Mouse (Mus musculus): ENCODE measurements at regions not wholly inside any gene's neighbourhood (a gene's known extent, or its start where the extent isn't known, plus 50 kb on each side); places are given as distances from the start of the nearest gene placed in this dataset.
"Not testable (repeated sequence)": the region's sequence is repeated elsewhere in the genome, so short reads cannot be mapped to it uniquely, and the experiment has no call there.

DNA sequence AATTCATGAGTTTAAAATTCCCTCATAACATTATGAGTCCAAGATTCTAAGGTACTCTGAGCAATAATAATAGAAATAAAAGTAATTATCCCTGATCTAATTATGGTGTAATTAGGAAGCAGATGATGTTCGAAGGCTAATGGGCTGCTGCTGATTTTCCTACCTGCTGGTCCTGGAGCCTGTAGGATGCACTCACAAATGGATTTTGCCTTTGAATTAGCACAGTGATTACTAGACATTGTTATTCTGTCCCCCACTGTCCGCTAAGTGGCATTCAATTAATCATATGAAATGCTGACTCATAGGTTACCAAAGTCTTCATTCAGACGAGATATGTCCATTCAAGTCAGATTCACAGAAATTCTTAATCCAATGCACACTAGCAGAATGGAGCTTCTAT is 246.0 kb upstream of the Klf6 start:
- 69% methylated on average over 3 of the region's 3 CpGs for WGBS
- H3K27ac ChIP-seq = no peak overlapping the region
- no peak for ATAC-seq (ENCODE audit: insufficient number of reproducible peaks, insufficient read depth, low FRiP score, low TSS enrichment, low read depth)
- no peaks in the 10 kb centered on the region for H3K36me3 ChIP-seq
- H3K4me2 ChIP-seq = no peak overlapping the region
- H3K4me1 ChIP-seq (replicated peaks) = no peaks in the 10 kb centered on the region
- no peaks in the 10 kb centered on the region for H3K27me3 ChIP-seq
- H3K4me3 ChIP-seq (replicated peaks) = no peak overlapping the region
- no peak overlapping the region for H3K9ac ChIP-seq (replicated peaks)
- H3K9me3 ChIP-seq = no peaks in the 10 kb centered on the region

DNA sequence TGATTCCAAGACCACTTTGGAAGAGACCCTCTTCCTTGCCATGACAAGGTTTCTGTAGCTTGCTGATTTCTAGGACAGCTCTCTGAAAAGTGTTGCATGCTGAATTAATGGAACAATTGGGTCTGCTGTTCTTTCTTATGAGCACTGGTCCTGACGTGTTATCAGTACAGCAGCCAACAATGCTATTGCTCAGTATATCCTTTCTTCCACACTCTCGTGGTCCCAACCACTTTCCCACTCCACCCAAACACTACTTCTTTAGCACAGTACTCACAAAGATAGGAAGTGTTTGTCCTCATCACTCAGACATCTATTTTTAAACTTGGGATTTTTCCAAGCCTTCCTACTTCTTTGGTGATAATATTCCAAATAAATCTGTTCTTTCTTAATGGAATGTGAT is 233.2 kb upstream of the Klf6 start:
- WGBS = 77% methylated on average over 2 of the region's 2 CpGs
- H3K27ac ChIP-seq = no peak overlapping the region
- no peak overlapping the region for H3K4me2 ChIP-seq
- no peak for ATAC-seq (ENCODE audit: insufficient number of reproducible peaks, insufficient read depth, low FRiP score, low TSS enrichment, low read depth)
- H3K36me3 ChIP-seq = no peaks in the 10 kb centered on the region
- H3K4me1 ChIP-seq (replicated peaks) = no peaks in the 10 kb centered on the region
- no peaks in the 10 kb centered on the region for H3K27me3 ChIP-seq
- 0 out of 2 replicates have a peak, but pooled peaks cover 3% of the 10 kb centered on the region for H3K9me3 ChIP-seq
- no peak overlapping the region for H3K4me3 ChIP-seq (replicated peaks)
- H3K9ac ChIP-seq (replicated peaks) = no peak overlapping the region

DNA sequence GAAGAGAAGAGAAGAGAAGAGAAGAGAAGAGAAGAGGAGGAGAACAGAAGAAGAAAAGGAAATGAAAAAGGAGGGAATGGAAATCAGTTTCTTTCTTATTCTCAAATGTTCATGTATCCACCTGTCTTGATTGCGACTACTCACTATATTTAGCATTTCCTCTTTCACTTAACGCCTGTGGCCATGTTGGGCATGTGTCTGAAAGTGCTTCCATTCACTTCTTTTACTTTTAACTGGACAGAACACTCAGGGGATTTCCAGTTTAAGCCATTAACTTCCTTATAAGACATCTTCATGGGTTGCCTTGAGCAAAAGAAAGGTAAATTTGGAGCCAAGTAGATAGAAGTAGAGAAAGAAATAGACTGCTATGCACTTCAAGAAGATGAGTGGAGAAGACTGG is 226.3 kb upstream of the Klf6 start:
- H3K36me3 ChIP-seq = no peaks in the 10 kb centered on the region
- no peaks in the 10 kb centered on the region for H3K4me1 ChIP-seq (replicated peaks)
- H3K27me3 ChIP-seq = no peaks in the 10 kb centered on the region
- H3K9me3 ChIP-seq = 0 out of 2 replicates have a peak, but pooled peaks cover 3% of the 10 kb centered on the region
- no peak overlapping the region for H3K4me3 ChIP-seq (replicated peaks)
- WGBS = 80% methylated on average over 2 of the region's 2 CpGs
- no peak overlapping the region for H3K9ac ChIP-seq (replicated peaks)
- no peak for ATAC-seq (ENCODE audit: insufficient number of reproducible peaks, insufficient read depth, low FRiP score, low TSS enrichment, low read depth)
- H3K27ac ChIP-seq = no peak overlapping the region
- H3K4me2 ChIP-seq = no peak overlapping the region

DNA sequence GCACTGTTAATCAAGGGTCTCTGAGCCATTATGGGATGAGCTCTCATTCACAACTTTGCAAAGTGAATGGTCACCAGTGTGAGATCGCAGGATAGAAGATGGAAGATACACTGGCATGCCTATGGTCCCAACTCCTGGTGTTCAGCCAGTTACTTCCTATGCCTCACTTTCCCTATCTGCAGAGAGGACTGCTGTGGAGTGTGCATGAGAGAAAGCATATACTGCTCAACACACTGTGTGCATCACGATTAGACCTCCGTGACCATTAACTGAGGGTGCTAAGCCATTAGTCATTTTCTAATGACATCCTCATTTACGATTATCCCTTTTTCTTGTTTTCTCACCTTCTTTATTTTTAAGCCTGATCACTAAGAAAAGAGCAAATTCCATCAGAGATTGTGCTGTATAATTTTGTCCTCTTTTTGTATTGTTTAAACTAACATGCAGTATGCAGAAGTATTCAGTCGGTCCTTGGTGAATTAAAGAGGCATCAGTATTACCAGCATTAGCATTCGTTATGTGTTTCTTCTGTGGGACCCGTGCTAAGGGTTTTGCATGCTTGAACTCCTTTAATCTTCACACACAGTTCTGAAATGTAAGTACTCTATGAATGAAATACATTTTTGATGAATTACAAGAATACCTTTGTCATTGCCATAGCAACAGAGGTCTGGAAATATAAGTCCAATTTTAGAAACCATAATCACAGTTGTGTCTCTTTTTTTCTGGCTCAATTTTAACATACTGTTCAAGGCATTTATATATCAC is 219.4 kb upstream of the Klf6 start:
- Histone ChIP-seq H3K36me3 (no peaks in the 10 kb centered on the region), H3K9ac (replicated peaks) (no peak overlapping the region), H3K4me2 (no peak overlapping the region), H3K4me1 (replicated peaks) (no peaks in the 10 kb centered on the region), H3K27ac (no peak overlapping the region), H3K27me3 (no peaks in the 10 kb centered on the region), H3K4me3 (replicated peaks) (no peak overlapping the region), H3K9me3 (no peaks in the 10 kb centered on the region)
- ATAC-seq (ENCODE audit: insufficient number of reproducible peaks, insufficient read depth, low FRiP score, low TSS enrichment, low read depth) = no peak
- WGBS = 82% methylated on average over 7 of the region's 7 CpGs

DNA sequence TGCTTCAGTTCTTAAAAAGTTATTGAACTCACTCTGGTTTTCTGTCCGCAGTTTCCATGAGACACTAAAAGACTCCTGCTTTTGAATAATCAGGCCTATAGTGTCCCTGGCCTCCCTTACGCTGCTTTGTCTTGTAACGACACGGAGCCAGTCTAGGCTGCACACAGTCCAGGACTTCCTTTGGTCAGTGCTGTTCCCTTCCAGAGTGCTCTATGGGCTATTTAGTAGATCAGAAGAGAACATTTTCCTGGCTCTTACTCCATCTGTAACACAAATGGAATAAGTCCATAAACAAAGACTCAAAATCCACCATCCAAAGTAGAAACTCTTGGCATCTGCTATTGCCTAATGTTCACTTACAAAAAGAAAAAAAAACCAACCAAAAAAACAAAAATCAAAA is 213.0 kb upstream of the Klf6 start:
- ATAC-seq (ENCODE audit: insufficient number of reproducible peaks, insufficient read depth, low FRiP score, low TSS enrichment, low read depth) = no peak
- no peaks in the 10 kb centered on the region for H3K36me3 ChIP-seq
- no peak overlapping the region for H3K9ac ChIP-seq (replicated peaks)
- 87% methylated on average over 4 of the region's 4 CpGs for WGBS
- no peaks in the 10 kb centered on the region for H3K27me3 ChIP-seq
- H3K9me3 ChIP-seq = no peaks in the 10 kb centered on the region
- H3K4me1 ChIP-seq (replicated peaks) = no peaks in the 10 kb centered on the region
- no peak overlapping the region for H3K4me2 ChIP-seq
- no peak overlapping the region for H3K27ac ChIP-seq
- no peak overlapping the region for H3K4me3 ChIP-seq (replicated peaks)

DNA sequence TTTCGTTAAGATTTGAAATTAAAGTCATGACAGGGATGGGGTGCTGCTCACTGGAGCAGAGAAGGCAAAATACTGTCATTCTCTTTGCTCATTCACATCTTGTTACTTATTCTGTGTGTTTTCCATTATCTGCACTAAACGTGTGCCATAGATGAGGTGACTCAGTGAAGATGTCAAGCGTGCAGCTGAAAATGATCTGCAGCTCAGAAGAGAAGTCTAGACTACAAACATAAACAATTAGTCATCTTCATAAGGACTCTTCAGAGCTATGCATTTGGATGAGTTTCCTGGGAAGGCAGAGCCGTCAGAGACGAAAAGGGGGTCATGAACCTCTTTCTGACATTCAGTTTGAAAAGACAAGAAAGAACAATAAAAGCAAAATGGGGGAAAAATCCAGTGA is 203.7 kb upstream of the Klf6 start:
- 80% methylated on average over 5 of the region's 5 CpGs for WGBS
- Histone ChIP-seq H3K4me2 (no peak overlapping the region), H3K9me3 (no peaks in the 10 kb centered on the region), H3K4me1 (replicated peaks) (no peaks in the 10 kb centered on the region), H3K9ac (replicated peaks) (no peak overlapping the region), H3K27me3 (no peaks in the 10 kb centered on the region), H3K36me3 (no peaks in the 10 kb centered on the region), H3K27ac (no peak overlapping the region), H3K4me3 (replicated peaks) (no peak overlapping the region)
- ATAC-seq (ENCODE audit: insufficient number of reproducible peaks, insufficient read depth, low FRiP score, low TSS enrichment, low read depth) = no peak

DNA sequence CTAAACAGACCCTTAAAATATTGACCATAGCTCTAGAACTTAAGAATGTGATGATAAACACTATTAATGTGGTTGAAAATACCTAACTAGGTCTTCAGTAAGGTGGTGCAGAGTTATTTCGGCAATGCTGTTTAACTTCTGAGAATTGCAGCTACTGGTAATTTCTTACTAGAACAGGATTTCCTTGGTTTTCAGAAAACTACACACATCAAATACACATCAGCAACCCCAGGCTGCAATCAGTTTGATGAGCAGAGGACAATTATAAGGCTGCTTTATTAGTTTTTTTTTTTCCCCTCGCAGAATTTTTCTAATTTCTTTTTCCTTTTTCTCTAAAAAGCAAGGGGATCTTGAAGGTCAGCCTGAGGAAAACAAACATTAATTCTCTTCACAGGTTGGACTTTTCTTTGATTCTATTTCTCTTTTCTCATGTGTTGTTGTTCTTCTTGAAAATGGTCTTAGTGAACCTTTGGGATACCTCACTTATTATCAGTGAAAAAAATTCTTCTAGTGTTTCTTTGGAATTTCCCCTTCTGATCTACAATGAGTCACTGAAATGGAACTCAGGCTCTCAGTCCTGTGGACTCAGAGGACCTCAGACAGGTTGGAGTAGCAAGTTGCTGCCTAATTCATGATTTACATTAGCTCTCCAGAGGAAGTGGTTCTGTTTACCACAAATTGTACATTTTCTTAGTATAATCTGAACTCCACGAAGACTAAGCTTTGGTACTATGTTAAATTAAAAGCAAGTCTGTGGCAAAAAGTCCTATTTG is 194.9 kb upstream of the Klf6 start:
- H3K36me3 ChIP-seq = no peaks in the 10 kb centered on the region
- no peak for ATAC-seq (ENCODE audit: insufficient number of reproducible peaks, insufficient read depth, low FRiP score, low TSS enrichment, low read depth)

DNA sequence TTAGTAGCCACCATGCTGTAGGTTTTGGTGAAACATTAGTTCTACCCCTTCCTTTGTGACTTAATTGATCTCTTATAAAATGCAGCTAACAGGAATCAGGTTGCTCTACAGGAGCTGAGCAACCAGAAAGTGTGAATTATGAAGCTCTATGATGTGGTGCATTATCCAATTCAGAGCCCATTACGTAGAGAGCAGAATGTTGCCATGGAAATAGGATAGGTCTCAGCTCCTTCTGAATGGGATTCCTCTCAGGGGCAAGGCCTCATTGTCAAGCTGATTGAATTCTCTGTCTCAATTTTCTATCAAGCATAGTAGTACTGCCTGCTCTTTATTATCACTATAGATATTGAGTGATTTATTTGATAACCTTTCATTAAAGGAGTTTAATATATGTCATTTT is 185.6 kb upstream of the Klf6 start:
- H3K4me1 ChIP-seq (replicated peaks) = no peaks in the 10 kb centered on the region
- no peaks in the 10 kb centered on the region for H3K27me3 ChIP-seq
- H3K27ac ChIP-seq = no peak overlapping the region
- no peaks in the 10 kb centered on the region for H3K9me3 ChIP-seq
- no peak overlapping the region for H3K4me3 ChIP-seq (replicated peaks)
- H3K36me3 ChIP-seq = no peaks in the 10 kb centered on the region
- no peak overlapping the region for H3K9ac ChIP-seq (replicated peaks)
- ATAC-seq (ENCODE audit: insufficient number of reproducible peaks, insufficient read depth, low FRiP score, low TSS enrichment, low read depth) = no peak
- WGBS = 69% methylated on average over 1 of the region's 1 CpGs
- no peak overlapping the region for H3K4me2 ChIP-seq

More for the DNA sequence above, 194.9 kb upstream of the Klf6 start:
- WGBS = 80% methylated on average over 3 of the region's 3 CpGs
- H3K4me3 ChIP-seq (replicated peaks) = no peak overlapping the region
- no peaks in the 10 kb centered on the region for H3K4me1 ChIP-seq (replicated peaks)
- H3K9me3 ChIP-seq = no peaks in the 10 kb centered on the region
- H3K27me3 ChIP-seq = no peaks in the 10 kb centered on the region
- H3K9ac ChIP-seq (replicated peaks) = no peak overlapping the region
- no peak overlapping the region for H3K4me2 ChIP-seq
- H3K27ac ChIP-seq = no peak overlapping the region

DNA sequence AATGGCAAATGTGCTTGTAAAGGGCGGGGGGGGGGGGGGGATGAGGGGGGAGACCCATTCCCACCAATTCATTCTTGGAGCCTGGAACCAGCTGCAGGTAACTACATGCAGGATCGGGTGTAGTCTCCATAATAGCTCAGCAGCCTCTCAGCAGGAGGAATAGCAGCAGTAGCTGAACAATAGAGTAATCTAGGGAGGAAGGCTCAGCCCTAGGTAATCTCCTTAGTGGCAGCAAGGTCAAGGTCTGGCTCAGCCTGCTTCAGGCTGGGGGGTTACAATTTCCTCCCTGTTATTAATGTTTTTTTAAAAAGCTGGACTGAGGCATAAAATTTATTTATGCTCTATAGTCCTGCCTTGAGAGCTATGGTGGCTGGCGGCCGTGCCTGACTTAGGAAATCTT is 171.2 kb upstream of the Klf6 start:
- no peak for ATAC-seq (ENCODE audit: insufficient number of reproducible peaks, insufficient read depth, low FRiP score, low TSS enrichment, low read depth)
- no peak overlapping the region for H3K4me2 ChIP-seq
- peaks cover 19% of the 10 kb centered on the region; the same call in 1 of the 2 replicates for H3K9me3 ChIP-seq
- WGBS = 87% methylated on average over 3 of the region's 4 CpGs
- H3K27me3 ChIP-seq = no peaks in the 10 kb centered on the region
- no peak overlapping the region for H3K27ac ChIP-seq
- no peaks in the 10 kb centered on the region for H3K4me1 ChIP-seq (replicated peaks)
- no peak overlapping the region for H3K4me3 ChIP-seq (replicated peaks)
- H3K36me3 ChIP-seq = no peaks in the 10 kb centered on the region
- H3K9ac ChIP-seq (replicated peaks) = no peak overlapping the region

DNA sequence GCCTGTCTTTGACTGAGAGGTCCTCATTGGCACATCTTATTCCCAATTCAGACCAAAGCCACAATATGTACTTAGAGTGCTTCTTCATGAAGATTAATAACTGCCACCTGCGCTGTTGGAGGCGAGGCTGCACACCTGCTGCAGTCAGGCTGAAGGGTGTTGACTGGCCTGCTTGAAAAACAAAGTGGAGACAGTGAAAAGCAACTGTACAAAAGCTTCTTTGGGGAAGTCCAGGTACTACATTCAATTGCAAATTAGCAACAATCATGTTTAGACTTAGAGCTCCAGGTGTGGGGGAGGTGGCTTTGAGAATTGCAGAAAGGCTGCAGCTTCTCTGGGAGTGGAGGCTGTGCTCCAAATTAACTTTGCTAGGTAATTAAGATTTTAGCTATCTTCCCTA is 170.6 kb upstream of the Klf6 start:
- H3K27me3 ChIP-seq; H3K36me3 ChIP-seq; H3K9ac ChIP-seq (replicated peaks); H3K4me1 ChIP-seq (replicated peaks); ATAC-seq (ENCODE audit: insufficient number of reproducible peaks, insufficient read depth, low FRiP score, low TSS enrichment, low read depth); H3K4me2 ChIP-seq; H3K4me3 ChIP-seq (replicated peaks); H3K27ac ChIP-seq: not testable (repeated sequence)
- H3K9me3 ChIP-seq = peaks cover 19% of the 10 kb centered on the region; the same call in 1 of the 2 replicates
- WGBS = 93% methylated on average over 2 of the region's 2 CpGs

DNA sequence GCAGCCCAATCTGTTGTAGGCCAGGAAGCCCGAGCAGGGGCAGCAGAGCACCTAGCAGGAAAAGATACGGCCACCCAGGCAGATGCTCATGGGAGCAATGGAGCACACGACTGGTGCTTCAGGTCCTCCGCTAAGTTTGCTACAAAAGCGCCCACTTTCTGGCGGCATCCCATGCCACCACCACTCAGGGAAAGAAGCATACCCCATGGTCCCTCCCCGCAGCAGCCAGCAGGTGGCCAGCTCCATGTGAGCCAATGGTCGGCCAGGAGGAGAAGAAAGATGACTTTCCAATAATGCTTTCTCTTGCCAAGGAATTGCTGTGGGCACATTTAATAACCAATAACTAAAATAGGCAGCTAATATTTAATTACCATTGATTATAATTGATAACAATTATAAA is 166.7 kb upstream of the Klf6 start:
- H3K27ac ChIP-seq = no peak overlapping the region
- H3K9ac ChIP-seq (replicated peaks) = no peak overlapping the region
- H3K4me3 ChIP-seq (replicated peaks) = no peak overlapping the region
- H3K27me3 ChIP-seq = no peaks in the 10 kb centered on the region
- H3K36me3 ChIP-seq = no peaks in the 10 kb centered on the region
- no peaks in the 10 kb centered on the region for H3K4me1 ChIP-seq (replicated peaks)
- H3K9me3 ChIP-seq = peaks cover 19% of the 10 kb centered on the region; the same call in 1 of the 2 replicates
- ATAC-seq (ENCODE audit: insufficient number of reproducible peaks, insufficient read depth, low FRiP score, low TSS enrichment, low read depth) = no peak
- 92% methylated on average over 8 of the region's 8 CpGs for WGBS
- no peak overlapping the region for H3K4me2 ChIP-seq
